ENCODE assay signal across 12 mouse cellular contexts in genomic region chr12:102461177-102461576, GRCm38 (mm10). TPM values are rescaled to one million over a fixed set of nuclear protein-coding genes. Genes with fewer than 3 reads are reported as not detected.
A peak's percentile ranks its signal among the peaks of the same experiment; 100 is the strongest.
DNase-seq lines count a peak whose midpoint lies in the region; ATAC-seq lines count a peak whose summit lies in the region.
"Had no signal": no experiment of that assay in that cellular context is flagged by ENCODE, and none has a peak within 500 bp of the region (broad histone marks: within the 10 kb centered on the region; RNA-seq: fewer than 3 reads in every experiment).

No protein-coding gene starts in this region.

- peak; percentile 53 for ATAC-seq in CD4-positive, CD25-positive, alpha-beta regulatory T cell, adult 4 months
- ATAC-seq in embryonic facial prominence, embryonic 14.5 days (ENCODE audit: low read depth): peak; percentile 63; the same call in 1 of the 2 replicates
- ATAC-seq: intestine, embryonic 15.5 days had no signal

- no peaks in the 10 kb centered on the region for H3K36me3 ChIP-seq in embryonic facial prominence, embryonic 14.5 days (ENCODE audit: control insufficient read depth, insufficient read depth, low read length)
- H3K36me3 ChIP-seq: embryonic facial prominence, embryonic 13.5 days; intestine, embryonic 15.5 days; neural tube, embryonic 15.5 days had no signal

- no peaks in the 10 kb centered on the region for H3K9me3 ChIP-seq in embryonic facial prominence, embryonic 14.5 days (ENCODE audit: control insufficient read depth, low read length)
- H3K9me3 ChIP-seq: embryonic facial prominence, embryonic 13.5 days; intestine, embryonic 15.5 days; neural tube, embryonic 15.5 days had no signal

- DNase-seq in kidney, adult 9 months: peak; percentile 48
- no peak for DNase-seq in kidney, postnatal 10 days
- DNase-seq in A20 (ENCODE audit: low read depth, low spot score): peak; percentile 60
- peak; percentile 35 for DNase-seq in embryonic facial prominence, embryonic 14.5 days (ENCODE audit: low spot score)
- DNase-seq in ovary, postnatal 14 days (ENCODE audit: low spot score): no peak
- DNase-seq in layer of hippocampus, adult 8-10 months (ENCODE audit: low spot score in 2 of 2): no peak
- DNase-seq: adrenal gland, postnatal 25 days; gastrocnemius, postnatal 14 days had no signal

- H3K4me1 ChIP-seq in embryonic facial prominence, embryonic 14.5 days (ENCODE audit: control insufficient read depth, insufficient read depth, low read length): no peaks in the 10 kb centered on the region
- H3K4me1 ChIP-seq: embryonic facial prominence, embryonic 13.5 days; intestine, embryonic 15.5 days; neural tube, embryonic 15.5 days had no signal

- H3K27me3 ChIP-seq in embryonic facial prominence, embryonic 14.5 days (replicated peaks; ENCODE audit: control insufficient read depth, insufficient read depth, low read length): no peaks in the 10 kb centered on the region
- H3K27me3 ChIP-seq: embryonic facial prominence, embryonic 13.5 days; intestine, embryonic 15.5 days; neural tube, embryonic 15.5 days had no signal

- no peak overlapping the region for H3K9ac ChIP-seq in embryonic facial prominence, embryonic 14.5 days (ENCODE audit: low read depth, low read length)
- H3K9ac ChIP-seq: embryonic facial prominence, embryonic 13.5 days; intestine, embryonic 15.5 days; neural tube, embryonic 15.5 days had no signal

- 57% methylated on average over 5 of the region's 5 CpGs for WGBS in embryonic facial prominence, embryonic 14.5 days

- no peak overlapping the region for H3K4me2 ChIP-seq in embryonic facial prominence, embryonic 14.5 days (ENCODE audit: low read depth, low read length)
- H3K4me2 ChIP-seq: embryonic facial prominence, embryonic 13.5 days; intestine, embryonic 15.5 days; neural tube, embryonic 15.5 days had no signal

- no peak overlapping the region for H3K4me3 ChIP-seq in embryonic facial prominence, embryonic 14.5 days (ENCODE audit: low read depth, low read length)
- H3K4me3 ChIP-seq: embryonic facial prominence, embryonic 13.5 days; intestine, embryonic 15.5 days; neural tube, embryonic 15.5 days had no signal

- no peak overlapping the region for H3K27ac ChIP-seq in embryonic facial prominence, embryonic 14.5 days (replicated peaks; ENCODE audit: low read depth, low read length)
- H3K27ac ChIP-seq: embryonic facial prominence, embryonic 13.5 days; intestine, embryonic 15.5 days; neural tube, embryonic 15.5 days had no signal

RNA-seq across cellular contexts. Expression of gene Golga5, which starts 7.8 kb away (rescaled TPM):
- 10 to 100 TPM; 22.8 to 28.8 TPM for polyA plus RNA-seq in CD4-positive, CD25-positive, alpha-beta regulatory T cell, adult 4 months (2017; shearing (Covaris generic))
- polyA plus RNA-seq in embryonic facial prominence, embryonic 14.5 days (2014; fragmentation: Nextera tagmentation; extraction: Ambion mirVana): 36.8 and 40.9 TPM in 2 replicates
- total RNA-seq in layer of hippocampus, adult 8-10 months (2022): 10 to 100 TPM; 24.9 to 29.8 (median 26.9) TPM

RNA-seq across cellular contexts. Expression of gene Lgmn, which starts 21.6 kb away (rescaled TPM):
- polyA plus RNA-seq in CD4-positive, CD25-positive, alpha-beta regulatory T cell, adult 4 months (2017; shearing (Covaris generic)): 10 to 100 TPM; 19.0 to 28.0 TPM
- 113 and 115 TPM in 2 replicates for polyA plus RNA-seq in embryonic facial prominence, embryonic 14.5 days (2014; fragmentation: Nextera tagmentation; extraction: Ambion mirVana)
- total RNA-seq in layer of hippocampus, adult 8-10 months (2022): 100 to 1,000 TPM in 2 of 4 experiments, 10 to 100 TPM in 2; 82.8 to 200 (median 127) TPM

Comparison
In these comparisons a context has a peak if more than half of its experiments do, and no peak if none do; other contexts are left out.
1. DNase-seq: peak in kidney, adult 9 months (single experiment), A20 (single experiment) and embryonic facial prominence, embryonic 14.5 days (single experiment); none in kidney, postnatal 10 days (single experiment), ovary, postnatal 14 days (single experiment) and layer of hippocampus, adult 8-10 months (0 of 2).